Mouse (Mus musculus): ENCODE measurements around the gene Slc6a13. TPM values are rescaled to one million over a fixed set of nuclear protein-coding genes. Genes with fewer than 3 reads are reported as not detected.

The Slc6a13 gene
- polyA plus RNA-seq, 1 experiment from 2014 or later = 0.40 TPM

GRCm38 (mm10) chr6:121299317-121299716 is 710 bp upstream of the Slc6a13 start:
- H3K4me2 ChIP-seq (replicated peaks; ENCODE audit: low read depth) = no peak overlapping the region
- no peak overlapping the region for H3K4me3 ChIP-seq (ENCODE audit: low read depth, low read length)
- 53% methylated on average over 7 of the region's 7 CpGs for WGBS
- no peaks in the 10 kb centered on the region for H3K27me3 ChIP-seq (replicated peaks; ENCODE audit: control insufficient read depth, insufficient read depth, low read length)
- H3K9ac ChIP-seq (ENCODE audit: low read depth, low read length) = no peak overlapping the region
- H3K9me3 ChIP-seq (ENCODE audit: control insufficient read depth) = no peaks in the 10 kb centered on the region
- H3K36me3 ChIP-seq (ENCODE audit: control insufficient read depth, insufficient read depth) = no peaks in the 10 kb centered on the region
- no peaks in the 10 kb centered on the region for H3K4me1 ChIP-seq (replicated peaks; ENCODE audit: control insufficient read depth, insufficient read depth, low read length)
- no peak for TF ChIP-seq CTCF (IDR thresholded peaks at IDR 0.05; ENCODE audit: low read depth)
- ATAC-seq = no peak
- H3K27ac ChIP-seq (ENCODE audit: low read depth, low read length) = no peak overlapping the region

- Histone ChIP-seq H3K9ac (ENCODE audit: low read depth, low read length) (no peak overlapping the region), H3K27me3 (replicated peaks; ENCODE audit: control insufficient read depth, insufficient read depth, low read length) (no peaks in the 10 kb centered on the region), H3K4me1 (replicated peaks; ENCODE audit: control insufficient read depth, insufficient read depth, low read length) (no peaks in the 10 kb centered on the region), H3K36me3 (ENCODE audit: control insufficient read depth, insufficient read depth) (no peaks in the 10 kb centered on the region), H3K9me3 (ENCODE audit: control insufficient read depth) (no peaks in the 10 kb centered on the region), H3K4me3 (ENCODE audit: low read depth, low read length) (no peak overlapping the region), H3K4me2 (replicated peaks; ENCODE audit: low read depth) (no peak overlapping the region), H3K27ac (ENCODE audit: low read depth, low read length) (no peak overlapping the region)
- no peak for ATAC-seq
- TF ChIP-seq CTCF (IDR thresholded peaks at IDR 0.05; ENCODE audit: low read depth) = no peak
- WGBS = 45% methylated on average over 9 of the region's 9 CpGs
These were observed 477 bp downstream of the Slc6a13 start for GRCm38 (mm10) chr6:121300504-121300903.

- Histone ChIP-seq H3K9me3 (ENCODE audit: control insufficient read depth) (no peaks in the 10 kb centered on the region), H3K4me1 (replicated peaks; ENCODE audit: control insufficient read depth, insufficient read depth, low read length) (no peaks in the 10 kb centered on the region), H3K9ac (ENCODE audit: low read depth, low read length) (no peak overlapping the region), H3K27me3 (replicated peaks; ENCODE audit: control insufficient read depth, insufficient read depth, low read length) (no peaks in the 10 kb centered on the region), H3K27ac (ENCODE audit: low read depth, low read length) (no peak overlapping the region), H3K4me3 (ENCODE audit: low read depth, low read length) (no peak overlapping the region), H3K36me3 (ENCODE audit: control insufficient read depth, insufficient read depth) (no peaks in the 10 kb centered on the region), H3K4me2 (replicated peaks; ENCODE audit: low read depth) (no peak overlapping the region)
- TF ChIP-seq CTCF (IDR thresholded peaks at IDR 0.05; ENCODE audit: low read depth) = no peak
- ATAC-seq = no peak
- 68% methylated on average over 10 of the region's 10 CpGs for WGBS
These were observed 3.6 kb downstream of the Slc6a13 start for GRCm38 (mm10) chr6:121303466-121304220.

- TF ChIP-seq CTCF (IDR thresholded peaks at IDR 0.05; ENCODE audit: low read depth) = no peak
- ATAC-seq = no peak
- Histone ChIP-seq H3K4me1 (replicated peaks; ENCODE audit: control insufficient read depth, insufficient read depth, low read length) (no peaks in the 10 kb centered on the region), H3K27me3 (replicated peaks; ENCODE audit: control insufficient read depth, insufficient read depth, low read length) (no peaks in the 10 kb centered on the region), H3K36me3 (ENCODE audit: control insufficient read depth, insufficient read depth) (no peaks in the 10 kb centered on the region), H3K9me3 (ENCODE audit: control insufficient read depth) (no peaks in the 10 kb centered on the region), H3K4me3 (ENCODE audit: low read depth, low read length) (no peak overlapping the region), H3K9ac (ENCODE audit: low read depth, low read length) (no peak overlapping the region), H3K4me2 (replicated peaks; ENCODE audit: low read depth) (no peak overlapping the region), H3K27ac (ENCODE audit: low read depth, low read length) (no peak overlapping the region)
- WGBS = 65% methylated on average over 9 of the region's 9 CpGs
These were observed 4.6 kb downstream of the Slc6a13 start for GRCm38 (mm10) chr6:121304630-121305029.

- no peak overlapping the region for H3K4me2 ChIP-seq (replicated peaks; ENCODE audit: low read depth)
- H3K27ac ChIP-seq (ENCODE audit: low read depth, low read length) = no peak overlapping the region
These were observed 5.5 kb downstream of the Slc6a13 start for GRCm38 (mm10) chr6:121305571-121305970.

GRCm38 (mm10) chr6:121310984-121311383 is 11.0 kb downstream of the Slc6a13 start:
- no peak overlapping the region for H3K4me3 ChIP-seq (ENCODE audit: low read depth, low read length)
- H3K27ac ChIP-seq (ENCODE audit: low read depth, low read length) = no peak overlapping the region
- whole genome bisulfite sequencing = 49% methylated on average over 6 of the region's 6 CpGs
- H3K9me3 ChIP-seq (ENCODE audit: control insufficient read depth) = no peaks in the 10 kb centered on the region
- TF ChIP-seq CTCF (IDR thresholded peaks at IDR 0.05; ENCODE audit: low read depth) = no peak
- ATAC-seq = peak; percentile 36; the same call in 1 of the 2 replicates
- H3K36me3 ChIP-seq (ENCODE audit: control insufficient read depth, insufficient read depth) = no peaks in the 10 kb centered on the region
- H3K4me1 ChIP-seq (replicated peaks; ENCODE audit: control insufficient read depth, insufficient read depth, low read length) = no peaks in the 10 kb centered on the region
- no peak overlapping the region for H3K4me2 ChIP-seq (replicated peaks; ENCODE audit: low read depth)
- no peaks in the 10 kb centered on the region for H3K27me3 ChIP-seq (replicated peaks; ENCODE audit: control insufficient read depth, insufficient read depth, low read length)
- H3K9ac ChIP-seq (ENCODE audit: low read depth, low read length) = no peak overlapping the region

More at GRCm38 (mm10) chr6:121305571-121305970, 5.5 kb downstream of the Slc6a13 start:
- 90% methylated on average over 3 of the region's 3 CpGs for WGBS
- Histone ChIP-seq H3K9ac (ENCODE audit: low read depth, low read length) (no peak overlapping the region), H3K9me3 (ENCODE audit: control insufficient read depth) (no peaks in the 10 kb centered on the region), H3K27me3 (replicated peaks; ENCODE audit: control insufficient read depth, insufficient read depth, low read length) (no peaks in the 10 kb centered on the region), H3K4me1 (replicated peaks; ENCODE audit: control insufficient read depth, insufficient read depth, low read length) (no peaks in the 10 kb centered on the region), H3K36me3 (ENCODE audit: control insufficient read depth, insufficient read depth) (no peaks in the 10 kb centered on the region), H3K4me3 (ENCODE audit: low read depth, low read length) (no peak overlapping the region)
- TF ChIP-seq CTCF (IDR thresholded peaks at IDR 0.05; ENCODE audit: low read depth) = no peak
- ATAC-seq = no peak
